Mouse (Mus musculus) E14TG2a.4 (cell line): ENCODE data around the gene Lsm12.

Source experiments
- H3K27me3 ChIP-seq: 2 replicates; pipeline ENCODE4 v1.6.1; 2014; ENCODE audit warnings: low read length, control low read depth; ENCODE audit not compliant: insufficient read depth
- H3K36me3 ChIP-seq: 2 replicates; pipeline ENCODE4 v1.6.1; 2014; ENCODE audit warnings: low read length, control low read depth; ENCODE audit not compliant: insufficient read depth
- H3K4me1 ChIP-seq: replicated peaks from 2 replicates; pipeline ENCODE4 v1.6.1; 2014; ENCODE audit warnings: low read depth, low read length, control low read depth
- H3K4me3 ChIP-seq: replicated peaks from 2 replicates; pipeline ENCODE4 v1.5.1; 2014; ENCODE audit warnings: mild to moderate bottlenecking, low read length
- H3K9me3 ChIP-seq: 2 replicates; pipeline ENCODE4 v1.6.1; 2014; ENCODE audit warnings: low read length, control low read depth
- CTCF ChIP-seq: conservative IDR thresholded peaks from 2 replicates; pipeline ENCODE4 v1.5.1; 2014; ENCODE audit warnings: low read length
- NANOG ChIP-seq: IDR thresholded peaks from 2 replicates; pipeline ENCODE4 v1.6.1; 2014; ENCODE audit warnings: borderline replicate concordance, low read length, mixed read lengths
- POU5F1 ChIP-seq: IDR thresholded peaks from 2 replicates; pipeline ENCODE4 v1.6.1; 2014; ENCODE audit warnings: low read length, borderline replicate concordance

Gene Lsm12

DNA sequence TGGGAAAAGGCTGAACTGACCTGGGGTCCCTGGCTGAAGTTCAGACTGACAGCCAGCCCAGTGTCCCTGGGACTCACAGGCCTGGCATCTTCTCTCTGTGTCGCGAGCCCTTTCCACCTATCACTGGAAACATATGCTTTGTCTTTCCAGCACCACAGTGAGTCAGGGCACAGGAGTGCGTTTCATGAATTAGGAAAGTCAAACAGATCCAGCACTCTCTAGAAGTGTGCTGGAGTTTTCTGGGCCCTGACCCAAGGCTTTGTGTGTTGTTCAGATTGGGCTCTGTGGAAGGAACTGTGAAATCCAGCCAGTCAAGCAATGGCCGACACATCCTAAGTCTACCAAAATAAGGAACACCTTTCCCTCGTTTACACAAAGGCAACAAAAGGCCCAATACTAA, 40.1 kb upstream of the Lsm12 start:
- H3K9me3 ChIP-seq = no peaks in the 10 kb centered on the region
- peaks cover 18% of the 10 kb centered on the region for H3K27me3 ChIP-seq
- H3K4me1 ChIP-seq = peaks cover 93% of the 10 kb centered on the region
- H3K36me3 ChIP-seq = peaks cover 19% of the 10 kb centered on the region
- TF ChIP-seq NANOG (no peak), POU5F1 (no peak), CTCF (no peak)
- H3K4me3 ChIP-seq = peak overlapping the region; percentile 59

DNA sequence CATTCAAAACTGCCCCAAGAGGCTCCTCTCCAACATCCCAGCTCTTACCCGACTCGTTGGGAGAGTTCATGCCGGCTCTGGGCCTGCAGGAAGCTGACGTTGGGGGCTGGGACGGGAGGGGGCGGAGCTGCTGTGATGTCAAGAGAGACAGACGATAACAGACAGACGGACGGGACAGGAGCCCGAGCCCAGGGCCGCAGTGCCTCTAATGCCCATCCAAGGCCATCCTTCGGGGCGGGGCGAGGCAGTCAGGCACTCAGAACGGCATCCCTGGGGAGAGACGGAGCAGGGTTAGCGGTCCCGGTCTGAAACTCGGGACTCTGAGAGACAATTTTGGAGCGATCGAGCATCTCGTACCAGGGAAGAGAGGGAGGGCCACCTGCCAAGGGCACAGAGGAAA, 39.6 kb upstream of the Lsm12 start:
- Histone ChIP-seq H3K9me3 (no peaks in the 10 kb centered on the region), H3K27me3 (peaks cover 18% of the 10 kb centered on the region), H3K4me1 (peaks cover 98% of the 10 kb centered on the region), H3K4me3 (peak overlapping the region; percentile 59), H3K36me3 (peaks cover 24% of the 10 kb centered on the region)
- TF ChIP-seq NANOG (no peak), POU5F1 (no peak), CTCF (no peak)

DNA sequence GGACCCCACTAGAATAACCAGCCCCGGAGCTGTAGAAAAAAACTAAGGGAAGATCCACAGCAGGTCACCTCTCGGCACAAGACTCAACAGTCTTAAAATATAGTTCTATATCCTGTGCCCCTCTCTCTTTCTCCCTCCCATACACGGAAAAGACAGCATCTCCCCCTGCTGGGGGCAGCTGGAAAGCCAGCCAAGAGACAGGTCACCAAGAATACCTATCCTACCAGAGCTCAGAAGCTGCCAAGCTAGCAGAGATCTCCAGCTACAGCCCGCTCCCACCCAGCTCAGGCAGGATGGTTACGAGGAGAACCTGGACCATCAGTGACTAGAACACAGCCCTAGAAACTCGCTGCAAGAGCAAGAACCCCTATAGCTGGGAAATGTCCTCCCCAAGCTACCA, 38.1 kb upstream of the Lsm12 start:
- peaks cover 100% of the 10 kb centered on the region for H3K4me1 ChIP-seq
- peaks cover 7% of the 10 kb centered on the region; the same call in 1 of the 2 replicates for H3K27me3 ChIP-seq
- TF ChIP-seq NANOG (no peak), CTCF (peak; percentile 63)
- no peaks in the 10 kb centered on the region for H3K9me3 ChIP-seq
- no peak overlapping the region for H3K4me3 ChIP-seq
- H3K36me3 ChIP-seq = peaks cover 27% of the 10 kb centered on the region

DNA sequence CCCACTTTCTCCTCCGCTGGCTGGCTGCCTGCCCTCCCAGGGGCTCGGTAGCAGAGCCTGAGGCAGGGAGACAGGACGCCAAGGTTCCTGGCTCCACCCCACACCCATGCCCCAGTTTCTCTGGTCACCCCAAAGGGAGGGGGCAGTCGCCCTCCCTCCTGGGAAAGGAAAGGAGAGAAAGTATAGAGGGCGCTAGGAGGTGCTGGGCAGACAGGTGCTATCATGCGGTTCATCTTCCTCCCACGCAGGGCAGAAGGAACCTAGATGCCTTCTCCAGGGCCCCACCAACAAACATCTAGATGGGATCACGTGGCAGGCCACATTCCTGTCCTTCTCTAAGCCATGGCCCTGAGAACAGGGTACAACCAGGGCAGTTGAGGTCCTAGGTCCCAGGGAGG, 36.9 kb upstream of the Lsm12 start:
- Histone ChIP-seq H3K4me3 (0 out of 2 replicates have a peak overlapping the region, but pooled peaks have one; percentile 13), H3K4me1 (peaks cover 99% of the 10 kb centered on the region), H3K36me3 (peaks cover 34% of the 10 kb centered on the region), H3K9me3 (no peaks in the 10 kb centered on the region), H3K27me3 (0 out of 2 replicates have a peak, but pooled peaks cover 4% of the 10 kb centered on the region)
- TF ChIP-seq POU5F1 (no peak), NANOG (no peak), CTCF (no peak)

DNA sequence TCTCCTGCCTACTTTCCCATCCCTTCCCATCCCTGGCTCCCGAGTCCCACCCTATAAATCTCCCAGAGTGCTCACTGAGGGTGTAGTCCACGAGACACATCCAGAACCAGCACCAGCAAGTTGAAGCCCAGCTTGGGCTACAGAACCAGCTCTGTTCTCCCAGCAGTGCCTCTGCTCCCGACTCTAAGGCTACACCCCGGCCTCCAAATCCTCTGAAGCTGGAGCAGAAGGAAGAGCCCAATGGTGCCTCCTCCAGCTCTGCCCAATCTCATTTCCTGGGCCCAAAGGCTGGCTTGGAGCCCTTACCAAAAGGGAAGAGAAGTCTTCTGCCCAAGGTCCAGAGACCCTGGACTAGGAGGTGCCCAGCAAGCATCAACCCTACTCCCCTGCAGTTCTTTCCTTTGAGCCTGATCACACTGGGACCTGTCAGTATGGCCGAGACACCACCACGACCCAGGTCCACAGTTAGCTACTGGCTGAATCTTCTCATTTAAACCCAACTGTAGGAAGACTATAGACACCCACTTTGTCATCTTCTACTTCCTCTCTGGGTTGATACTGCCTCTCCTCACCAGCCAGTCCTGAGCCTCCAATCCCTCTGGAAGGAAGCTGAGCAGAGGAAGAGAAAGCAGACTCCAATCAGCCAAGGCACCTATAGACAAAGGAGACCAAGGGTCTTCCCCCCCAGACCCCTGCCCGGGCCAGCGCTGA, 36.3 kb upstream of the Lsm12 start:
- H3K36me3 ChIP-seq = peaks cover 34% of the 10 kb centered on the region
- H3K4me1 ChIP-seq = peaks cover 99% of the 10 kb centered on the region
- H3K9me3 ChIP-seq = no peaks in the 10 kb centered on the region
- no peak for TF ChIP-seq POU5F1
- H3K27me3 ChIP-seq = 0 out of 2 replicates have a peak, but pooled peaks cover 2% of the 10 kb centered on the region
- 0 out of 2 replicates have a peak overlapping the region, but pooled peaks have one; percentile 13 for H3K4me3 ChIP-seq

DNA sequence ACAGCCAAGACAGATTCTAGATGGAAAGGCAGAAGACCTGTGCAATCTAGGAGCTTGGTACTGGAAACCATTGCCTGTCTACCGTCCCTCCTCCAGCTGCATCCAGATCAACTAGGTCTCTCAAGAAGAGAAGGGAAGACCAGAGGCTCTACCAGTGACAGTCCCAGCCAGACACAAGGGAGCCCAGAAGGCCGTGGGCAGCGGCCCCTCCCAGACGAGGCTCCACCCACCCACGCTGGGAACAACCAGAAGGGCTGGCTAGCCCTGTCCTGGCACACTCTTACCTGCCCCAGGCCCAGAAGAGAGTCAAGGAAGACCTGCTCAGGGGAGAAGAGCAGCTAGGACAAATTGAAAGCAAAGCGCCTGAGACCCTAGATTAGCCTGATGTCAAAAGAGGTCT, 35.4 kb upstream of the Lsm12 start:
- Histone ChIP-seq H3K9me3 (no peaks in the 10 kb centered on the region), H3K4me3 (no peak overlapping the region), H3K27me3 (0 out of 2 replicates have a peak, but pooled peaks cover 2% of the 10 kb centered on the region), H3K4me1 (peaks cover 99% of the 10 kb centered on the region), H3K36me3 (peaks cover 34% of the 10 kb centered on the region)
- TF ChIP-seq POU5F1 (no peak), NANOG (no peak), CTCF (no peak)

DNA sequence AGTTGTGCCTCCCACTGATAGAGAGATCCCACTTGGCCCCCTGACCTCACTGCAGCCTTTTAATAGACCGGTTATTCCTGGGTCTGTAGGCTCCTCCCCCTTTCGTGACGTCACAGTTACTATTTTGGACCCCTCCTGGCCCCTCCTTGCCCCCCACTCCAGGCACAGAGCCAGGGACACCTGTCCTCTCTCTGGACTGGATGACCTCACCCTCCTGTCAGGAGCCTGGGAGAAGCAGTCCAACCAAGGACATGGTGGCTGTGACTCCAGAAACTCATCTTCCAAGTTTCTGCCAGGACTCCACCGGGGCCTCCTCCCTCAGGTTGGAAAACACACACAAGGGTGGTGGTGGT, 34.9 kb upstream of the Lsm12 start:
- Histone ChIP-seq H3K9me3 (no peaks in the 10 kb centered on the region), H3K4me3 (no peak overlapping the region), H3K4me1 (peaks cover 99% of the 10 kb centered on the region), H3K27me3 (0 out of 2 replicates have a peak, but pooled peaks cover 2% of the 10 kb centered on the region), H3K36me3 (peaks cover 34% of the 10 kb centered on the region)
- TF ChIP-seq POU5F1 = no peak
- no peak for TF ChIP-seq CTCF
- TF ChIP-seq NANOG = no peak

DNA sequence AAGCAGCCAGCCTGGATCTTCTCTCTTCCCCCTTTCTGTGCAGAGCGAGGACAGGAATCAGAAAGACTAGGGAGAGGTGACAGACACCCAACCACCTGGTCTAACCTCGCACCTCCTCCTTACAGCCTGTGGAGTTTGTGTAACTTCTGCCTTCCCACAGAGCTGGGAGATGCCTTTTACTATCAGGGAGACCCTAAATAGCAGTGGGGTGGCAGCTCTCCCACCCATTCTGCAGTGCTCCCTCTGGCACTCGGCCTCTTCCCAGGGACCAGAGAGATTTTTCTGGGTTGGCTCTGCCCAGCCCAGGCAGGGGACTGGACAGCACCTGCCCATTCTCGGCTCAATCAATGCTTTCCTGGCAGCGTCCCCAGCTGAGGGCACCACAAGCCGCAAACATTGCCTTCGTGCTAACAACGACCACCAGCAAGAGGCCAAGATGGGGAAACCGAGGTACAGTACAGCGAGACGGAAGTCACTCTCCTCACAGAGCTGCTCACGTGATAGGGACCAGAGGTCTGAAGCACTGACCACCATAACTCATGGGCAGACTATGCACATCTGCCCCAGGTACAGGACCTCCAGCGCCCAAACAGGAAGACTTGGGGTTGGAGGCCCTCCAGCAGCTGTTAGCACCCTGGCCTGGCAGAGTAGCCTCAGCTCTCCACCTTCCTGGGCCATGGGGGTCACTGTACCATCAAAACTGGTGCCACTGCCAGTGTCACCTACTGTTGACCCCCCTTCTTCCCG, 34.3 kb upstream of the Lsm12 start:
- Histone ChIP-seq H3K9me3 (no peaks in the 10 kb centered on the region), H3K27me3 (0 out of 2 replicates have a peak, but pooled peaks cover 2% of the 10 kb centered on the region), H3K4me3 (peak overlapping the region; percentile 75; the same call in 1 of the 2 replicates), H3K36me3 (peaks cover 34% of the 10 kb centered on the region), H3K4me1 (peaks cover 99% of the 10 kb centered on the region)
- TF ChIP-seq POU5F1 (no peak), NANOG (no peak), CTCF (no peak)

DNA sequence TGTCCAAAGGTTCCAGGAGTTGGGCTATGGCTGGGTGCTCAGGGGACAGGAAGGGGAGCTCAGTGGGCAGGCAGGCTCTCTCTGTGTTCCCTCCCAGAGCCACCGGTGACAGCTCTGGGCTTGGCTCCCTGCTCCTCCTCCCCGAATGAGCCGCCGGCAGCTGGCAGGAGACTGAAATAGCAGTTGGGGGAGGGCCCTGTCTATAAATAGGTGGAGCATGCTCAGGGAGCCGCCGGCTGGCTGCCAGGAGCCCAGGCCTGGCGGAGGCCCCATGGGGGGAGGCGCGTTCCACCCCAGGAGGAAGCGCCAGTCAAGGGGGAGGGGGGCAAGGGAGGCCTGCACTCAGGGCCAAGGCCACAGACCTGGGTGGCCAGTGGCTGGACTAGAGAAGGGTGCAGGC, 33.7 kb upstream of the Lsm12 start:
- 0 out of 2 replicates have a peak, but pooled peaks cover 2% of the 10 kb centered on the region for H3K27me3 ChIP-seq
- H3K4me1 ChIP-seq = peaks cover 99% of the 10 kb centered on the region
- peaks cover 36% of the 10 kb centered on the region for H3K36me3 ChIP-seq
- H3K4me3 ChIP-seq = peak overlapping the region; percentile 75
- TF ChIP-seq NANOG = no peak
- TF ChIP-seq CTCF = no peak
- no peak for TF ChIP-seq POU5F1
- no peaks in the 10 kb centered on the region for H3K9me3 ChIP-seq
